In the genomic region with DNA sequence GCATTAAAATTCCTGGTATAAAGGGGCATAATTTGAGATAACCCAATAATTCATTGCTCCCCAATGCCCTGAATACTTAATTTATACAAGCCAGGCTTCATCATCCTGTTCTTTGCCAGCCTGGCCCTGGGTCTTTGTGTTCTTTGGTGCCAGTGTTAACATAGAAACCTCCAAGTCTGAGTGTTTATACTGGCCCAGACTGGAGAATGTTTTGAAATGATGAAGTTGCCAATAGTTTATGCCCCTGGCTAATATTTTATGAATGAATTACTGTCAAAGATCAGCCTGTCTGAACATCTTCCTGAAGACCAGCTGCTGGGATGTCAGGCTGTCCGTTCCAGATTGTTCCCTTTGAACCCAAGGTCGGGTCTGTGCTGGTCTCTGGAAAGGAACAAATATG, we compare ENCODE assay signal across 26 mouse cellular contexts. TPM values are rescaled to one million over a fixed set of nuclear protein-coding genes. Genes with fewer than 3 reads are reported as not detected.
"Had no signal": no experiment of that assay in that cellular context is flagged by ENCODE, and none has a peak within 500 bp of the region (broad histone marks: within the 10 kb centered on the region; RNA-seq: fewer than 3 reads in every experiment).

No protein-coding gene starts in this region.

- ATAC-seq: hindbrain, embryonic 16.5 days; hindbrain, postnatal 0 days; inflammation-experienced regulatory T-cells, adult 6 months; intestine, embryonic 15.5 days; intestine, embryonic 16.5 days; intestine, postnatal 0 days had no signal

- DNase-seq: heart, postnatal 10 days; heart, postnatal 14 days; heart, postnatal 36 days; heart, postnatal 4 days; kidney, adult 11 months; kidney, adult 18-20 months; kidney, adult 2 months; kidney, adult 8-10 months; kidney, adult 9 months; kidney, postnatal 10 days; kidney, postnatal 14 days; kidney, postnatal 25 days; kidney, postnatal 36 days; kidney, postnatal 4 days; layer of hippocampus, adult 9-11 months; layer of hippocampus, postnatal 36 days had no signal

RNA-seq across cellular contexts. Expression of a gene that starts 4.7 kb away (rescaled TPM):
- total RNA-seq: hematopoietic stem cell, adult 5-6 weeks had no signal
- polyA plus RNA-seq: heart, embryonic 11.5 days; heart, embryonic 14.5 days; heart, postnatal 0 days; inflammation-experienced regulatory T-cells, adult 6 months; intestine, postnatal 0 days had no signal
